Mouse (Mus musculus) left cerebral cortex, postnatal 14 days (tissue): ENCODE data around the gene Kpnb1. TPM values are rescaled to one million over a fixed set of nuclear protein-coding genes. Genes with fewer than 3 reads are reported as not detected.

Experiments
- DNase-seq, 2 experiments: peaks; one replicate each; pipeline ENCODE4 v3.0.0; 2021 to 2022; ENCODE audit warnings: low spot score in 2 of 2, mixed read lengths in 1 of 2
- intact Hi-C: fragments of 180-260 bp; cut with DNase I; formaldehyde crosslinking; loops from one replicate; pipeline ENCODE4 v1.15.1; 2025
- total RNA-seq, 2 experiments: library from RNA; stranded (reverse); gene quantifications; 2 replicates each; pipeline ENCODE4 v1.2.3; 2021

The Kpnb1 gene
- total RNA-seq, 2 experiments from 2014 or later, result 111 to 113 TPM

DNA sequence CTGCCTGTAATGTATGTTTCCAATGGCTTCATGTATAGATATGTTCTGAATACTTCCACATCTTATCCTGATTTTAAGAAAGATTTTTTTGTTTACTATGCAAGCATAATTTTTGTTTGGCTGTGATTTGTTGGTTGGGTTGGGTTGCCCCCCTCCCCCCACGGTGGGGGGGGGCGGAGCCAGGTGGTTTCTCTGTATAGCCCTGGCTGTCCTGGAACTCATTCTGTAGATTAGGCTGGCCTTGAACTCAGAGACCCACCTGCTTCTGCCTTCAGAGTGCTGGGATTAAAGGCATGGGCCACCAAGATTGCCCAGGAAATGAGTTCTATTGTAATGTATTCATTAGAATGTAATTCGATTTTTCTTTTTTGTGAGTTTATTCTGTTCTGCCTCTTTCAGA is 1.6 kb upstream of the Kpnb1 start:
- intact Hi-C loops, result loop anchor here (5.0 kb wide), 1 partner anchor 123 kb away; no protein-coding TSS in a partner anchor
- no peak for DNase-seq

DNA sequence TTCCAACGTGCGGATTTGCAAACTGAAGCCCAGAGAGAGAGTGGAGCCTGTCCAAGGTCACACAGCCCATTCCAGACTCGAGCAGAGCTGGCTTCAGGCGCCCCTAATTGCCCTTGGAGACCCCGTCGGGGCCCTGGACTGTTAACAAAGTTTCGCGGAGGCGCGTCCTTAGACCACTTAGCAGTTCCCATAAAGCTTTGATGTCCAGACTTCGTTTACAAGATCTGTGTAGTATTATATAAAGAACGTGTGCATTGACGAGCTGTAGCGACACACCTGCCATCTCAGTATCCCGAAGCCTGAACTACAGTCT is 918 bp upstream of the Kpnb1 start:
- intact Hi-C loops, result loop anchor here (5.0 kb wide), 1 partner anchor 124 kb away; no protein-coding TSS in a partner anchor

DNA sequence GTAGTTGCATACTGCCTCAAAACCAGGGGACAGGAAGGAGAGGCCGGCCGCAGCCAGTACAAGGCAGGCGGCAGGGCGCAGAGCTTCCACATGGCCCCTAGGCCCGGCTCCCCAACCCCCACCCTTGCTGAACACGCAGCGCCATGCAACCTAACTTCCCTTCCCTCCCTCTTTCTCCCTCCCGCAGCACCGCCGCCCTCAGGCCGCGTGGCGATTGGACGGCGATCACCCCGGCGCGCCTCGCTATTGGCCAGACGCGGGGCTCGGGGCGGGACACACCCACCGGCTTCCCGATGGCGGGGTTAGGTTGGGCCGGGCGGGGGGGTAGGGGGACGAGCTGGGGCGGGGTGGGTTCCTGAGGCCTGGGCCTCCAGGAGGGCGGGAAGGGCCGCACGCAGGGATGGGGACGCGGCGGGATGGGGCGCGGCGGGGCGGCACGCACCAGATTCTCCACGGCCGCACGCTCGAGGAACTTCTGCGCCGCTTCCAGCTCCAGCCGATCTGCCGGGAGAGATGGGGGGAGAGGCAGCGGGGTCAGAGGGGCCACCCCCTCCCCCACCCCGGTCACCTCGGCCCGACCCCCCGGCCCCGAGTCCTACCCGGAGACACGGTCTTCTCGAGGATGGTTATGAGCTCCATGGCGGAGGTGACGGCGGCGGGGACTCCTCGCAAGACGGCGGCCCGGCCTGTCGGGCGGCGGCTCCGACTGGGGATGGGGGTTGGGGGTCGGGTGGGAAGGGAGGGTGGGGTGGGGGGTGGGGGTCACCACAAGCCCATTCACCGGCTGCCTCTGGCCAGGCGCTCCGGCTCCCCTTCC is 526 bp downstream of the Kpnb1 start:
- intact Hi-C loops, result loop anchor here (5.0 kb wide), 1 partner anchor 125 kb away; no protein-coding TSS in a partner anchor
- DNase-seq, result peak; percentile 95 to 97

More for the DNA sequence above, 918 bp upstream of the Kpnb1 start:
- no peak for DNase-seq

DNA sequence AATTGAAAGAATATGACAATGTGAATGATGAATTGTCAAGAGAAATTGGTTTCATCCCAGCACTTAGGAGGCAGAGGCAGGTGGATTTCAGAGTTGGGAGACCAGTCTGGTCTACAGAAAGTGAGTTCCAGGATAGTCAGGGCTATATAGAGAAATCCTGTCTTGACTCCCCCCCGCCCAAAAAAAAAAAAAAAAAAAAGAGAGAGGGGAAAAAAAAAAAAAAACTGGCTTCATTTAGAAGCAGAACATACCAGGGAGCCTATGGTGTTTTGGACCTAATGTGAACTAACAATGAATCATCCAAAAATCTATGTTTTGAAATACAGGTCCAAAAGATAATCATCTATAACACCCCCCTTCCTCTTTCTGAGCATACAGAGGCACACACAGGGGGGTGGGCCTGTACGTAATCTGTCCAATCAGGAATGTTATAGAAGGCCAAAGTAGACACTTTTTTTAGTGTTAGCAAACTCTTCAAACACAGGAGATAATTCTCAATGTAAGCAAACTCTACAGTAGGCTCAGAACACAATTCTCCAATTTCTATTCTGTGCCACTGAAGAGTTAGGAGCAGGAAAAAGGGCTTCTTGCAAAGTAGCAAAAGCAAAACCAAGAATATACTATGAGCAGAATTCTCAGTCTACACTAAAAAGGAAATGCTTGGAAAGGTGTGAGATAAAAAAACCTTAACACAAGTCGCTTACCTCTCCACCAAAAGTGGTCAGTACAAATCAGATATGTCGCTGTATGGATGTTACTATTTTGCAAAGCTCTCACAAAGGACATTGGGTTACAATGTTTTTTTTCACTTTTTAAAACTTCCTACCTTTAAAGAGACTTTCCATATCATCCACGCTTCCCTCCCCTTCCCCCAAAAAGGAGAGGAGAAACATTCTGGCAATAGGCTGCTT is 1.7 kb downstream of the Kpnb1 start:
- no peak for DNase-seq
- intact Hi-C loops, result loop anchor here (5.0 kb wide), 1 partner anchor 126 kb away; no protein-coding TSS in a partner anchor

DNA sequence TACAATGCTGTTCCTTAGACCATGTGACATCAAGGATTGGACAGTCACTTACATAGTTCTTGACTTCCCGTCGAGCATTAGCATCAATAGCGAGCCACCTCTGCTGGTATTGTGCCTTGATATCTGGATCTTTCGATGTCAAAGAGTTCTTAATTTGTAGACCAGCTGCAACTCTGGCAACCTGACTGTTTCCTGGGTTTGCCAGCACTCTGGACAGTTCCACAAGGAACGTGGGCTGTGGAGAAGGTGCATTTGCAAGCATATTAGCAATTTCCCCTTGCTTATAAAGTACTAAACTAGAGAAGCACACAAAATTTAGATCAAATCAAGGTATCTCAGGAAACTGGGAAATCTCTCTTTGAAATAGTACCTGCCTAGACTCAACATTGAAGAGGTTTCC is 2.8 kb downstream of the Kpnb1 start:
- no peak for DNase-seq
- intact Hi-C loops, result loop anchor here (5.0 kb wide), 1 partner anchor 127 kb away; no protein-coding TSS in a partner anchor

DNA sequence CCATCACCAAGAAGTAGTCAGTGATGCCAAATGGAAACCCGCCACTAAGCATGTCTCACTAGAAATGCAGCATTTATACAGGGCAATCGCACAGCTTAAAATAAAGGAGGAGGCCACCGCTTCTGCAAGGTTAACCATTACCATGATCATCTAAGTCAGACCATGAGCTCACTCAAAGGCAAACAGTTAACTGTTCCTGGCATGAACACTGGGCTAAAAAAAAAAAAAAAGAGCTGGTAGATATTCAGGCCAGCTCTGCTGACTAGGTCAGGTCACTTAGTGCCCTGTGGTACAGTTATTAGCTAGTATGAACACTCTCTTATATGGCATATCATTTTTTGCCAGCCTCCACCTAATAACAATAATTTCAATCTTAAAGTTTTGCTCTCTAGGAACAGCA is 5.2 kb downstream of the Kpnb1 start:
- intact Hi-C loops, result no loop called here
- no peak for DNase-seq

DNA sequence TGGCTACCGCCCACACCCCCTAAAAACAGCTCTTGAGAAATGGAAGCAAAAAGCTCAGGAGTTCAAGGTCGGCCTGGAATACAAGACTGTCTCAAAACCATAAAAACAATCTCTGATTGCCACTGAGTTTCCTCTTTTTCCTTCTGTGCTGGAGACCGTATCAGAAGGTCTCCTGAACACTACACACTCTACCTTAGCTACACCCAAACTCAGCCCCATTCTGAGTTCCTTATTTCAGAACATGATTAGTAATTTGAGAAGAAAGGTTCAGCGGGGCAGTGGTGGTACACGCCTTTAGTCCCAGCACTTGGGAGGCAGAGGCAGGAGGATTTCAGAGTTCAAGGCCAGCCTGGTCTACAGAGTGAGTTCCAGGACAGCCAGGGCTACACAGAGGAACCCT is 6.6 kb downstream of the Kpnb1 start:
- DNase-seq, result no peak
- intact Hi-C loops, result no loop called here

DNA sequence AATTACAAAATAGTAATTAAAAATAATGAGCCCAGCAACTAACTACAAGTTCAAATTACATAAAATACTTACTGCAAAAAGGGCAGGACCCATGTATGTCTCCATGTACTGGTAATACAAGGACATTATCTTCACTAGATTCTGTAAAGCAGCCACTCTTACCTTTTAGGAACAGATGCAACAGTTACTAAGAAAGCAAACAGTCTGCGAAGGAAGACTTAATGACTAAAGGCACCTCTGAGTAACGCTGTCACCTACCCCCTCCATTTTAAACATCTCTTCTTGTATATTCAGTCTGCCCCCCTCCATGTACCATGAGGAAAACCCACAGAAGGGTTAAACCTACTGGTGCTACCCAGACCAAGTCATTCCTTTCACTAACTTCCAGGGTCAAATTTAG is 9.5 kb downstream of the Kpnb1 start:
- intact Hi-C loops, result no loop called here
- DNase-seq, result no peak

DNA sequence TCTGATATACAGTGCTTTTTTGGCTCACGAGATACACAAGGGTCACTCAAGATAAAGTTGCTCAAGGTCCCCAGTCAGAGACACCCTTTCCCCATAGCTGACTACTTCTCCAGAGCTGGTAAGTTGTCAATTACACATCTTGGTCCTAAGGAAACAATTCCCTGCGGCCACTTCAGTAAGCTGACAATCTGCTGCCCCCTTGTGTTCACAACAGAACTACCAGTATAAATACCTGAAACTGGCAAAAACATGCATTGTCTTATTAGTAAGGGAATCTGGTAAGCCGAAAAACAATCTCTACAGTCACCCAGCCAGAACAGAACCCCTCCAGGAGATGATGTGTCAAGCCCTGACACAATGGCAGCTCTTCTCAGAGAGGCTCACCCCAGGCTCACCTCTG is 10.8 kb downstream of the Kpnb1 start:
- DNase-seq, result peak; percentile 51 to 71
- intact Hi-C loops, result no loop called here

DNA sequence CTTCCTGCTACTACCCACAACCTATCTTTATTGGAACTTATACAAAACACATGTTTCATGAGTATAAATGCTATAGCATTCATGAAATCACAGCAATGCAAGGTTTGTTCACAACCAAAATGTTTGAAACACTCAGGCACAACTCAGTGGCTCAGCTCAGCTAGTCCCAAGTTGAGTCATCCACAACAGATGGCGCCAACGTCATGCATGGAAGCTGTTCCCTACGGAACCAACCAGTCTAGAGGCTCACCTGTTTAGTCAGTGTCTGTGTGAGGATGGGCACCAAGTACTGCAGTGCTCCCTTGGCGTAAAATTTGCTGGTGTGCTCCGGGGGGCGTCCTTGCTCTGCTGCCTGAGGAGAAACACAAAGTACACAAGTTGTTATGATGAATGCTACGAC is 12.2 kb downstream of the Kpnb1 start:
- intact Hi-C loops, result no loop called here
- peak in 1 of 2 experiments; percentile 27 for DNase-seq

DNA sequence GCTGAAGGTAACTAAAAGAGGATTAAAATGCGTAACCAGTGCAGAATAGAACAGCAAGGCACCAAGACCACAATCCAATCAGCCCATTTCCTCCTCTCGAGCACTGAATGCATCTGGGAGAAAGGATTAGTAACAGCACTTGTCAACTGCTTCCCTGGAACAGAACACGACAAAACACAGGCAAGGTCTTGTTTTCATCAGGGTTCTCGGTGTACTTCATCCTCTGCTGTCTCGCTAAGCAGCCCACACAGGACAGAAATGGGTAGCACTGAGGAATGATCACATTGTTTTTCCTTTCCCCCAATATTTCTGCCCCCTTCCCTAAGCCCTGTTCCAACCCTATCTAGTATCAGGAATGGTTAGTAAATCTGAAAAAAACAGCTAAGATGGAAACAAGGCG is 27.3 kb downstream of the Kpnb1 start:
- DNase-seq, result no peak

DNA sequence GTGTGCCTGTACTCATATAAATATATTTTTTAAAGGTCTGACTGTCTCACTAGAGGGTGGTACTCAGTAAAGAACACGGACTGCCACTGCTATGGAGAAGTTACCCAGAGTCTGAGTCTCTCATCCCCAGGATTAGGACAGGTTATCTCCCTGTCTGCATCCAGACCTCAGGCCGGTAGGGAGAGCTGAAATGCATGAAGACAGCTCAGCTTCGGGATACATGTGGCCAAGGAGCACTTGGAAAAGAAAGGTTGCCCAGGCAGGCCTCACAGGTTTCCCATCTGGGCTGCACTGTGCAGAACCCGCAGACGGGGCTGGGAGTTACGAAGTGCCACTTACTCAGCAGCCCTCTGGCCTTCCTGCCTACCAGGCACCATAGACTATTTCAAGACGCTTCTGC is 30.7 kb downstream of the Kpnb1 start:
- intact Hi-C loops, result no loop called here
- no peak for DNase-seq

More for the DNA sequence above, 27.3 kb downstream of the Kpnb1 start:
- intact Hi-C loops, result no loop called here

DNA sequence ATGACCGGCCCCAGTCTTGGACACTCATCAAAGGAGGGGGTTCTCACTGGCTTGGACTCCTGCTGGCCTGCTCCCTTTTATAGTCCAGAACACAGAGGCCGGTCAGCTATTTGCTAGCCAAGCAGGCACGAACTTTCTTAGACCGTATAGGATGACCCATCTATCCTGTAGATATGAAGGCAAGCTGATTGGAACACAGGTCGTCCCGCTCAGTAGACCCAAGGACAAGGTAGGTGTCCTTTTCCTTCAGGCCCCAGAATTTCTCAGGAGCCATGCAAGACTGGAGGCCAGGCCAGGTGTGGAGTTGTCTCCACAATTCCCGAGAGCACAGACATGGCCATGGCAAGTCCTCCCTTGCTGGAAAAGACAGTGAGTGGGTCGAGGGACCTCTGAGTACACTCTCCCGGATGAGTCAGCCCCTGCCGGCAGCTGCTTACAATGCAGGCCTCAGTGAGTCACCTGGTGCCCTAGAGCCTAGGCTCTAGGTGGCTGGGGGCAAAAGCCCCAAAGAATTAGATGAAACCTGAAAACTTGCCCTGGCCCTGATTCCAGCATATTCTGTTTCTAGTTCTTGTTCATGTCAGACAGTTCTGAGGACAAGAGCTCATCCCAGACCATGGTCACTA is 34.9 kb downstream of the Kpnb1 start:
- no peak for DNase-seq
- intact Hi-C loops, result loop anchor here (5.0 kb wide), 1 partner anchor 170 kb away; the partner anchor contains the start of gene Sp2

DNA sequence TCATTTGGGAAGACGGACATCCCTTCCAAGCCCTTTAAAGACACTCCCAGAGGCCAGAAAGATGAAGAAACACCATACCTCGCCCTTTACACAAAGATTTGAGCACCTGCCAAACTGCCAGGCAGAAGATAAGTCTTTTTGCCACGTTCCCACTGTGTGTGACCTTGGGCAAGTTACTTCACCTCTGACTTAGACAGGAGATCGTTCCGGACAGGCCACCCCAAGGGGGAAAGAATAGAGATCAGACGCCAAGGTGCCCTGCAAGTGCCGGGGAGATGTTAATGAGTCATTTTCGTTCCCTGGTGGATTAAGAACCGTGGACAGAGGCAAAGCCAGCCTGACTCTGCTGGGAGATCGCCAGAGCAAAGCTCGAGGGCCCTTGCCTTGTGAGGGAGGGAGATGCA is 35.7 kb downstream of the Kpnb1 start:
- no peak for DNase-seq

DNA sequence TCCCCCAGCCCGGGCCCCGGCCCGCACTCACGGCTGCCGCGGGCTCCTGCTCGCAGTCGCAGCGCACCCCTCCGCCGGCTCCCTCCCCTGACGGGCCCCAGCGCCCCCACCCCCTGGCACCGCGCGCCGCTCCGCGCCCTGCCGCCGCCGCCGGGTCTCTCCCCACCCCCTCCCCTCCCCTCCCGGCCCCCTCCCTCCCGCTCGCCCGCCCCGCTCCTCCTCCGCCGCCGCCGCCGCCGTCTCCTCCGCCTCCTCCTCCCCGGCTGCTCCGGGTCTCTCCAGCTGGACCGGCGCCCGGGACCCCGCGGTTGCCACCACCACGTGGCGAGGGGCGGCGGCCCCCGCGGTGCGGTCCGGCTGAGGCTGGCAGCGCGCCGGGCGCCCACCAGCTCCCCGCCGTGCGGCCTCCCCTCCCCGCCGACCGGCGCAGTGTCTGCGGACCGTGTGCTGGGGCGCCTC is 36.3 kb downstream of the Kpnb1 start, which contains the start of gene Tbkbp1:
Gene Tbkbp1 (minus strand): TSS at position 153 of the 459 bp plus-strand sequence.
- intact Hi-C loops, result loop anchor here (5.0 kb wide), 1 partner anchor 169 kb away; the partner anchor contains the start of gene Sp2
- peak in 1 of 2 experiments; percentile 49 for DNase-seq

More for the DNA sequence above, 35.7 kb downstream of the Kpnb1 start:
- intact Hi-C loops, result loop anchor here (5.0 kb wide), 1 partner anchor 170 kb away; the partner anchor contains the start of gene Sp2

DNA sequence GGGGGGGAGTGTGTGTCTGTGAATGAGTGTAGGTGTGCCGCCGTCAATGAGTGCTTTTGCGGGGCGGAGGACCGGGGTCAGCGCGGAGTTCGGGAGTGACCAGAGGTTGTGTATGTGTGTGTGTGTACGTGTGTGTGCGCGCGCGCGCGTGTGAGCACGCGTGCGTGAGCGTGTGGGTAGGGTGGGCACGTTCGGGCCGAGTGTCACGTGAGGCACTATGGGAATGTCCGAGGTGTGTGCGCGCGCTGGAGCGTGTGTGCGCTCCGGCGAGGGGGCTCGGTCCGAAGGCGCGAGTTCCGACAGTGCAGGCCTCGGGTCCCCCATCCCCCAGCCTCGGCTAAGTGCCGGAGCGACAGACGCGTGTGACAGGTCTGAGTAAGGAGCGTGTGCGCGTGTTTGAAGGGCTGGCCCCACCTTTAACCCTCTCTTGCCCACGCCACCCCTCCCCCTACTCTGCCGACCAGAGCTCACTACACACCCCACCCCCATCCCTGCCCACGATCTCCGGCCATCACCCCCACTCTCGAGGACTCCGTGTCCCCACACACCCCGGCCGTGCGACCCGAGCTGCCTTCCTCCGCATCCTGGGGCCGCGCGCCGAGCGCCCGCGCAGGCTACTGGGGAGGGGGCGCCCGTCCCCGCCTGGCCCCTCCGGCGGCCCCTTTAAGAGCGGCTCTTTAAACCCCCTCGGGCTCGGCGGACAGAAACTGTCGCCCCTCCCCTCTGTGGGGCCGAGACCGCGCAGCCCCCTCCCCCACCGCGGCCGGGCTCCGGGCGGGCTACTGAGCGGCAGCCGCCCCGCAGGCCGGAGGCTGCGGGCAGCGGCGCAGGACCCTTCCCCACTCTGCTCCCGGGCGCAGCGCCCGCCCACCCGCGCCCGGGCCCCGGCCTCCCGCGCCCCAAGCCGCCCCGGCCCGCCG is 37.0 kb downstream of the Kpnb1 start:
- intact Hi-C loops, result loop anchor here (5.0 kb wide), 1 partner anchor 168 kb away; the partner anchor contains the start of gene Sp2
- peak; percentile 67 to 79 for DNase-seq

DNA sequence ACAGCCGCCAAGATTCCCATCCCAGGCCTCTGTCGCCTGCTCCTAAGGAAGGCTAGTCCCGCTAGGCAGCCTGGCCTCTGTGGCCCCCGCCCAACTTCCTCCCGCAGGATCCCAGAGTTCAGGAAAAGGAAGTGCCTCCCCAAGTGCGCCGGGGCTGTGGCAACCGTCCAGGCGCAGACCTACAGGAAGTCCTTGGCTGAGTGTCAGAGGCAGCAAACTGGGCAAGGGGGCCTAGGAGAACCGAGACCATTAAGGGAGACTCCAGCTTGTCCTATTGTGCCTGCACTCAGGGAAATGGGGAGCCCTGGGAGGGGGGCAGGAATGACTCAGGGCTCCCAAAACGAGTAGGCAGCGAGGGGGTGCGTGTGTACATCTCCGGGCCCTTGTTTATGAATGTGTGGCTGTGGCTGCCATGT is 37.7 kb downstream of the Kpnb1 start:
- peak in 1 of 2 experiments; percentile 66 for DNase-seq
- intact Hi-C loops, result loop anchor here (5.0 kb wide), 1 partner anchor 168 kb away; the partner anchor contains the start of gene Sp2

DNA sequence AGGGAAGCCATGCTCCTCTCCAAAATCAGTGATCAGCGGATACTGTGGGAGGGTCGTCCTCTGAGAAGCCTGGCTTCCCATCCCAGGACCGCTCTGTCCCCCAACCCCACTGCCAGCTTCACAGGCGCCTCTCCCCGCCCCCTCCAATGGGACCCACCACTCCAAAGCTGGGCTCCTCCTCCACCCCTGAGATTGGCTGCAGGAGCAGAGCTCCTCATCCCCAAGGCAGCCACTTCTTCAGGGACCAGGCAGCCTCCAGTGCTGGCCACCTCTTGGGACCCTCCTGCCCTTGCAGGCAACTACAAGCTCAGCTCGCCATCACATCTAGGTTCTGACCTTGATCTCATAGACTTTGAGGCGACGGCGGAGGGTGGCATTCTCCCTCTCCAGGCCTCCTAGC is 38.7 kb downstream of the Kpnb1 start:
- no peak for DNase-seq
- intact Hi-C loops, result no loop called here
